Mouse (Mus musculus): Measurements from ENCODE around the gene Nms. TPM values are rescaled to one million over a fixed set of nuclear protein-coding genes. Genes with fewer than 3 reads are reported as not detected.
A peak's percentile ranks its signal among the peaks of the same experiment; 100 is the strongest.

The Nms gene
- total and polyA plus RNA-seq, 3 experiments: not detected

DNA sequence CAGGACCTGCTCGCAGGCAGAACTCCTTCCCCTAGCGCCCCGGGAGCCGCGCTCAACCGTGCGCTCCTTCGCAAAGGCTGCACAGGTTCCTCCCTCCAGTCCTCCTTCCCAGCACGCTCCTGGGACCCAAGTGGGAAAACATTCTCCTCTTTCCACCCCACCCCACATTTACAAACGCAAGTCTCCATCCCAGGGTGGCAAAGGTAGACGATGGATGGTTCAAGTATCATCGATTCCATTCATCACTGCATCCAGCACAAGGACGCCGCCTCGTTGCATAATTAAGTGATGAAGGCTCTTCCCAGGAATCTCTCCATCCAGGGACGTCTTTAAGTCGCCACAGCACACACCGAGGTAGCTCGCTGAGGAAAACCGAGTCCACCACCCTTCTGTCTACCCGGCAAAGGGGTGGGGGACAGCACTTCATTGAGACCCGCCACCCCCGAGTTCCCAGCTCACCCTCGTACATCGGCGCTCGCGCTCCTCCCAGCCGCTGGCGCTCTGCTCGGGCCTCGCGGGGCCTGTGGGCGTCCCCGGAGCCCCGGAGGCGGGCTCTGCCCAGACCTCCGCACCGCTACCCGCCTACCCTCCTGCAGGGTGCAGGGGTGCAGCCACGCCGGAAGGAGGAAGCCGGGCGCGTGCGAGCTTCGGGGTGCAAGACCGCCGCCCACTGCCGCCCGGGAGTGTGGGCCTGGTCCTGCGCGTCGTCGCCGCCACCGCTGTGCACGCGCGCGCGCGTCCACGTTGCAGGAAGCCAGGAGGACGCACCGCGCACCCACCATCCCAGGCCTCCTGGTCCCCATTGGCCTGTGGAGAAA, 41.3 kb upstream of the Nms start, which contains the start of gene Chst10 (continued):
- TF ChIP-seq NRF1 (IDR thresholded peaks at IDR 0.05; ENCODE audit: low read depth, low read length) (peak; percentile 59), ETS1 (conservative IDR thresholded peaks at IDR 0.05; ENCODE audit: low read depth, low read length) (no peak), ZMIZ1 (IDR thresholded peaks at IDR 0.05; ENCODE audit: low read depth, low read length) (0 out of 2 replicates have a peak, but pooled peaks have one; percentile 57), IRF4 (IDR thresholded peaks at IDR 0.05; ENCODE audit: low read depth, low read length) (peak; percentile 40; the same call in 1 of the 2 replicates), CHD2 (IDR thresholded peaks at IDR 0.05; ENCODE audit: low read length) (no peak)

DNA sequence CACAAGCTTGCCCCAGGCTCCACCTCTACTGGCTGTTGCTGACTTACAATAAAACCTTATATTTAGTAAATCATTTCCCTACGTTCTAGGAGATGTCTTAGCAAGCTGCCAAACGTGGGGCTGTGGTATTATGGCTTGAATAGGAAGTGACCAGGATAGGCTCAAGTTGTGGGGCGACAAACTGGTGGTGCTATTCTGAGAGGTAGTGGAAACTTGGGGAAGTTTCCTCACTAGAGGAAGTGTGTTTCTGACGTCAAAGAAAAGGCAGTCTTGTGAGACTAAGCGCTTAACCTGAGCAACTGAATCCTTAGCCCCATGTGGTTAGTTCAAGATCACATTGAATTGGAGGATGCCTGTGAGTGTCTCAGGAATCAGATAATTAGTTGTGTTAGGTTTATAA, 36.4 kb upstream of the Nms start:
- DNase-seq (ENCODE audit: extremely low read depth): peak; percentile 70
- H3K9ac ChIP-seq (ENCODE audit: insufficient read depth, low read depth): no peak overlapping the region
- H3K36me3 ChIP-seq (replicated peaks in 1 of 2; ENCODE audit: control insufficient read depth in 1 of 2, insufficient read depth in 1 of 2, low read length in 1 of 2): no peaks in the 10 kb centered on the region
- H3K4me2 ChIP-seq (ENCODE audit: insufficient read depth, low read depth, poor library complexity, severe bottlenecking): no peak overlapping the region
- peaks cover 4 to 44% of the 10 kb centered on the region in 2 experiments; a peak in 3 of 4 replicates for H3K4me1 ChIP-seq (ENCODE audit: control insufficient read depth in 1 of 2, insufficient read depth in 2 of 2)
- no peak overlapping the region for H3K4me3 ChIP-seq (replicated peaks in 1 of 3; ENCODE audit: low read depth in 2 of 3, low read length in 2 of 3, poor library complexity in 1 of 3)
- no peak overlapping the region for H3K27ac ChIP-seq (ENCODE audit: insufficient read depth, low read depth)
- H3K9me3 ChIP-seq (replicated peaks; ENCODE audit: low read length): peaks cover 9% of the 10 kb centered on the region
- TF ChIP-seq EP300 (IDR thresholded peaks at IDR 0.05; ENCODE audit: low read length) (0 out of 2 replicates have a peak, but pooled peaks have one; percentile 33), GABPA (IDR thresholded peaks at IDR 0.05; ENCODE audit: insufficient replicate concordance, low read depth, low read length) (no peak), TCF12 (IDR thresholded peaks at IDR 0.05; ENCODE audit: low read depth, low read length) (no peak), ETS1 (conservative IDR thresholded peaks at IDR 0.05; ENCODE audit: low read depth, low read length) (0 out of 2 replicates have a peak, but pooled peaks have one; percentile 23), SIN3A (IDR thresholded peaks at IDR 0.05; ENCODE audit: low read length) (no peak), MAX (IDR thresholded peaks at IDR 0.05; ENCODE audit: low read length) (no peak), ELF1 (IDR thresholded peaks at IDR 0.05; ENCODE audit: low read depth, low read length) (no peak), UBTF (IDR thresholded peaks at IDR 0.05; ENCODE audit: low read depth, low read length) (no peak), JUN (IDR thresholded peaks at IDR 0.05; ENCODE audit: insufficient read depth, low read depth, low read length) (no peak), ZC3H11A (IDR thresholded peaks at IDR 0.05; ENCODE audit: low read depth, low read length) (no peak), MAZ (IDR thresholded peaks at IDR 0.05; ENCODE audit: low read depth, low read length) (no peak), USF1 (IDR thresholded peaks at IDR 0.05; ENCODE audit: low read depth, low read length) (no peak), NELFE (IDR thresholded peaks at IDR 0.05; ENCODE audit: low read depth, low read length) (no peak), USF2 (conservative IDR thresholded peaks at IDR 0.05; ENCODE audit: low read depth, low read length) (no peak), PAX5 (IDR thresholded peaks at IDR 0.05; ENCODE audit: low read length) (no peak), BHLHE40 (IDR thresholded peaks at IDR 0.05; ENCODE audit: low read depth, low read length) (peak; percentile 60), MEF2A (IDR thresholded peaks at IDR 0.05; ENCODE audit: borderline replicate concordance, low read depth, low read length) (0 out of 2 replicates have a peak, but pooled peaks have one; percentile 31), POLR2AphosphoS2 (IDR thresholded peaks at IDR 0.05; ENCODE audit: low read depth, low read length) (no peak)
- H3K27me3 ChIP-seq (replicated peaks): no peaks in the 10 kb centered on the region
- H3K79me2 ChIP-seq (replicated peaks; ENCODE audit: control insufficient read depth, extremely low read depth, insufficient read depth, poor library complexity, severe bottlenecking): no peaks in the 10 kb centered on the region
- dilution Hi-C loops (cut with MboI; ENCODE audit: extremely low pct_ligation_motif_present, extremely low pct_unique_long_range_greater_than_20kb, low sequenced_read_pairs): no loop called here
- in situ Hi-C loops (cut with MboI; ENCODE audit: low pct_ligation_motif_present, low pct_unique_long_range_greater_than_20kb, low sequenced_read_pairs): no loop called here

All from CH12.LX (cell line).